In genomic region chr17:33842966-33843795, GRCm38 (mm10) we compare ENCODE assay signal across 8 mouse cellular contexts. TPM values are rescaled to one million over a fixed set of nuclear protein-coding genes. Genes with fewer than 3 reads are reported as not detected.
DNase-seq lines count a peak whose midpoint lies in the region; ATAC-seq and TF ChIP-seq lines count a peak whose summit lies in the region.

Gene Cd320 (plus strand): TSS chr17:33843091.

- DNase-seq in Patski (ENCODE audit: low read depth, low spot score): peak; percentile 61
- DNase-seq in cerebellum, postnatal 14 days: peak; percentile 94 to 95
- DNase-seq in frontal cortex, postnatal 25 days (ENCODE audit: low spot score in 2 of 2): peak; percentile 89 to 91
- peak; percentile 91 for DNase-seq in hindbrain, embryonic 14.5 days (ENCODE audit: low spot score)
- peak; percentile 94 to 95 for DNase-seq in layer of hippocampus, postnatal 36 days
- peak; percentile 95 for DNase-seq in lung, postnatal 36 days
- peak; percentile 96 for DNase-seq in retina, postnatal 1 day
- peak; percentile 83 to 93 for DNase-seq in urinary bladder, adult 18-20 months (ENCODE audit: low spot score in 2 of 2)

- peak within 1 kb of the TSS; percentile 75 for H3K9ac ChIP-seq in hindbrain, embryonic 14.5 days

- no peaks in the 10 kb centered on the region for H3K27me3 ChIP-seq in Patski
- no peaks in the 10 kb centered on the region for H3K27me3 ChIP-seq in hindbrain, embryonic 14.5 days (ENCODE audit: control insufficient read depth, insufficient read depth, low read length)

- H3K9me3 ChIP-seq in hindbrain, embryonic 14.5 days (ENCODE audit: control insufficient read depth, low read length): no peaks in the 10 kb centered on the region

- H3K36me3 ChIP-seq in hindbrain, embryonic 14.5 days (replicated peaks; ENCODE audit: control insufficient read depth, insufficient read depth): peaks cover 33% of the 10 kb centered on the region

- peak; percentile 92 for ATAC-seq in Patski
- peak; percentile 96 for ATAC-seq in hindbrain, embryonic 14.5 days (ENCODE audit: low FRiP score)

- peaks cover 14% of the 10 kb centered on the region for H3K4me1 ChIP-seq in hindbrain, embryonic 14.5 days (replicated peaks; ENCODE audit: control insufficient read depth, insufficient read depth, low read length)

- H3K4me3 ChIP-seq in hindbrain, embryonic 14.5 days (replicated peaks; ENCODE audit: low read length): peak within 1 kb of the TSS; percentile 93

- under 1% methylated on average over 45 of the region's 45 CpGs for WGBS in hindbrain, embryonic 14.5 days

- in situ Hi-C loops in Patski (cut with MboI; ENCODE audit: low pct_unique_long_range_greater_than_20kb): no loop called here

- POLR2A ChIA-PET in Patski (lab: Charles Lee): interaction anchor here (0.9 to 1.8 kb wide), 2 partner anchors 13 to 18 kb away, joined by 3 to 6 read pairs; partner anchors contain the start of genes Ndufa7 and Rps28

- TF ChIP-seq CTCF in Patski (IDR thresholded peaks at IDR 0.05): no peak

- peak within 1 kb of the TSS; percentile 95 for H3K4me2 ChIP-seq in hindbrain, embryonic 14.5 days (replicated peaks)

- CTCF ChIA-PET in Patski (lab: Charles Lee): interaction anchor here (0.6 to 1.3 kb wide), 2 partner anchors 9 to 17 kb away, joined by 3 read pairs; no protein-coding TSS in a partner anchor

- peak within 1 kb of the TSS; percentile 80 for H3K27ac ChIP-seq in hindbrain, embryonic 14.5 days

RNA-seq across cellular contexts. Expression of gene Cd320, which starts in this region (rescaled TPM):
- 43.1 TPM for polyA plus RNA-seq in Patski (2021)
- polyA plus RNA-seq in hindbrain, embryonic 14.5 days (2014; fragmentation: Nextera tagmentation; extraction: Ambion mirVana): 57.5 and 59.6 TPM in 2 replicates
- 10 to 100 TPM; 22.2 to 24.9 TPM for total RNA-seq in layer of hippocampus, postnatal 36 days (2021)

Comparison
In these comparisons a context has a peak if more than half of its experiments do, and no peak if none do; other contexts are left out.
1. Peak in every context shown above with its lines: DNase-seq, ATAC-seq, H3K4me3 ChIP-seq and H3K27ac ChIP-seq.